Mouse (Mus musculus) CH12.LX (cell line): Measurements from ENCODE around the gene Scrt2. TPM values are rescaled to one million over a fixed set of nuclear protein-coding genes. Genes with fewer than 3 reads are reported as not detected.

Experiments used
- DNase-seq: peaks from one replicate; pipeline ENCODE4 v3.0.0-alpha.2; 2013; ENCODE audit errors: extremely low read depth
- H3K27ac ChIP-seq: 2 replicates; pipeline ENCODE4 v1.5.1; 2012; ENCODE audit warnings: low read depth, mild to moderate bottlenecking, control low read depth, moderate library complexity; ENCODE audit not compliant: insufficient read depth
- H3K27me3 ChIP-seq: replicated peaks from 2 replicates; pipeline ENCODE3; 2012; ENCODE audit warnings: inconsistent platforms
- H3K36me3 ChIP-seq, 2 experiments: replicated peaks in 1 of 2; 2 replicates each; pipeline versions ENCODE3 to v1.6.1; 2012; ENCODE audit warnings: inconsistent platforms in 1 of 2, low read length in 1 of 2, mild to moderate bottlenecking in 1 of 2, mixed read lengths in 1 of 2, moderate library complexity in 1 of 2; ENCODE audit not compliant: control insufficient read depth in 1 of 2, insufficient read depth in 1 of 2
- H3K4me1 ChIP-seq, 2 experiments: 2 replicates each; pipeline ENCODE4 v1.6.1; 2012; ENCODE audit warnings: inconsistent platforms in 1 of 2, moderate library complexity in 1 of 2; ENCODE audit not compliant: insufficient read depth in 2 of 2, control insufficient read depth in 1 of 2
- H3K4me2 ChIP-seq: 2 replicates; pipeline ENCODE4 v1.6.1; 2012; ENCODE audit warnings: low read depth, mild to moderate bottlenecking, control low read depth; ENCODE audit not compliant: poor library complexity, insufficient read depth, severe bottlenecking
- H3K4me3 ChIP-seq, 3 experiments: fragments of 150-350 bp in 1 of 3; sonication (generic) in 1 of 3; replicated peaks in 1 of 3; 2 replicates each; pipeline versions ENCODE3 to v1.5.1; 2011 to 2012; ENCODE audit warnings: low read depth in 2 of 3, low read length in 2 of 3, mild to moderate bottlenecking in 2 of 3, moderate library complexity in 2 of 3, control low read depth in 1 of 3, improper control_type of control experiment in 1 of 3, inconsistent platforms in 1 of 3, mixed read lengths in 1 of 3; ENCODE audit not compliant: poor library complexity in 1 of 3
- H3K79me2 ChIP-seq: replicated peaks from 2 replicates; pipeline ENCODE4 v1.6.1; 2012; ENCODE audit warnings: mild to moderate bottlenecking, moderate library complexity; ENCODE audit not compliant: control insufficient read depth, poor library complexity, insufficient read depth, severe bottlenecking; ENCODE audit errors: extremely low read depth
- H3K9ac ChIP-seq: 2 replicates; pipeline ENCODE4 v1.6.1; 2012; ENCODE audit warnings: low read depth, mild to moderate bottlenecking, control low read depth, moderate library complexity; ENCODE audit not compliant: insufficient read depth
- H3K9me3 ChIP-seq: replicated peaks from 2 replicates; pipeline ENCODE3; 2012; ENCODE audit warnings: low read length, inconsistent platforms, mixed read lengths
- BHLHE40 ChIP-seq: IDR thresholded peaks from 2 replicates; pipeline ENCODE4 v1.6.1; 2011; ENCODE audit warnings: mild to moderate bottlenecking, low read depth, low read length, improper control_type of control experiment
- CHD1 ChIP-seq: IDR thresholded peaks from 2 replicates; pipeline ENCODE4 v1.6.1; 2012; ENCODE audit warnings: low read depth, low read length, improper control_type of control experiment, inconsistent platforms
- CHD2 ChIP-seq: IDR thresholded peaks from 2 replicates; pipeline ENCODE4 v1.6.1; 2011; ENCODE audit warnings: low read length, improper control_type of control experiment
- CTCF ChIP-seq, 2 experiments: IDR thresholded peaks in 1 of 2; conservative IDR thresholded peaks in 1 of 2; 2 replicates each; pipeline ENCODE4 v1.5.1; 2011 to 2012; ENCODE audit warnings: low read depth in 2 of 2, low read length in 2 of 2, improper control_type of control experiment in 1 of 2, inconsistent platforms in 1 of 2, mild to moderate bottlenecking in 1 of 2, moderate library complexity in 1 of 2
- E2F4 ChIP-seq: IDR thresholded peaks from 2 replicates; pipeline ENCODE4 v1.6.1; 2011; ENCODE audit warnings: low read depth, low read length, improper control_type of control experiment; ENCODE audit not compliant: insufficient replicate concordance
- ELF1 ChIP-seq: IDR thresholded peaks from 2 replicates; pipeline ENCODE4 v1.6.1; 2014; ENCODE audit warnings: low read depth, mild to moderate bottlenecking, inconsistent platforms, low read length, improper control_type of control experiment
- EP300 ChIP-seq: IDR thresholded peaks from 2 replicates; pipeline ENCODE4 v1.6.1; 2011; ENCODE audit warnings: low read length, improper control_type of control experiment
- ETS1 ChIP-seq: conservative IDR thresholded peaks from 2 replicates; pipeline ENCODE4 v1.6.1; 2012; ENCODE audit warnings: low read depth, mild to moderate bottlenecking, inconsistent platforms, low read length, improper control_type of control experiment, moderate library complexity
- GABPA ChIP-seq: IDR thresholded peaks from 2 replicates; pipeline ENCODE4 v1.6.1; 2012; ENCODE audit warnings: low read depth, low read length, improper control_type of control experiment, inconsistent platforms; ENCODE audit not compliant: insufficient replicate concordance
- HCFC1 ChIP-seq: IDR thresholded peaks from 2 replicates; pipeline ENCODE4 v1.6.1; 2012; ENCODE audit warnings: low read depth, mild to moderate bottlenecking, inconsistent platforms, low read length, improper control_type of control experiment
- IRF4 ChIP-seq: IDR thresholded peaks from 2 replicates; pipeline ENCODE4 v1.6.1; 2014; ENCODE audit warnings: low read depth, mild to moderate bottlenecking, inconsistent platforms, low read length, improper control_type of control experiment
- JUN ChIP-seq: IDR thresholded peaks from 2 replicates; pipeline ENCODE4 v1.6.1; 2011; ENCODE audit warnings: low read depth, mild to moderate bottlenecking, low read length, improper control_type of control experiment, moderate library complexity; ENCODE audit not compliant: insufficient read depth
- JUND ChIP-seq: conservative IDR thresholded peaks from 2 replicates; pipeline ENCODE4 v1.6.1; 2011; ENCODE audit warnings: low read depth, low read length, improper control_type of control experiment
- KAT2A ChIP-seq: IDR thresholded peaks from 2 replicates; pipeline ENCODE4 v1.6.1; 2012; ENCODE audit warnings: low read length, improper control_type of control experiment, inconsistent platforms; ENCODE audit not compliant: insufficient replicate concordance
- MAFK ChIP-seq: IDR thresholded peaks from 2 replicates; pipeline ENCODE4 v1.6.1; 2011; ENCODE audit warnings: low read length, improper control_type of control experiment; ENCODE audit not compliant: insufficient replicate concordance
- MAX ChIP-seq: IDR thresholded peaks from 2 replicates; pipeline ENCODE4 v1.6.1; 2011; ENCODE audit warnings: low read length, improper control_type of control experiment
- MAZ ChIP-seq: IDR thresholded peaks from 2 replicates; pipeline ENCODE4 v1.6.1; 2012; ENCODE audit warnings: low read depth, mild to moderate bottlenecking, inconsistent platforms, low read length, improper control_type of control experiment, moderate library complexity
- MEF2A ChIP-seq: IDR thresholded peaks from 2 replicates; pipeline ENCODE4 v1.6.1; 2014; ENCODE audit warnings: low read depth, mild to moderate bottlenecking, inconsistent platforms, low read length, improper control_type of control experiment, borderline replicate concordance
- MYC ChIP-seq: IDR thresholded peaks from 2 replicates; pipeline ENCODE4 v1.6.1; 2011; ENCODE audit warnings: low read depth, mild to moderate bottlenecking, improper control_type of control experiment, low read length
- NELFE ChIP-seq: IDR thresholded peaks from 2 replicates; pipeline ENCODE4 v1.6.1; 2011; ENCODE audit warnings: low read depth, low read length, improper control_type of control experiment
- NRF1 ChIP-seq: IDR thresholded peaks from 2 replicates; pipeline ENCODE4 v1.6.1; 2014; ENCODE audit warnings: low read depth, mild to moderate bottlenecking, inconsistent platforms, low read length, improper control_type of control experiment, moderate library complexity
- POLR2AphosphoS2 ChIP-seq: IDR thresholded peaks from 2 replicates; pipeline ENCODE4 v1.6.1; 2011; ENCODE audit warnings: low read depth, low read length, improper control_type of control experiment
- RAD21 ChIP-seq: IDR thresholded peaks from 2 replicates; pipeline ENCODE4 v1.6.1; 2011; ENCODE audit warnings: low read depth, mild to moderate bottlenecking, low read length, improper control_type of control experiment, moderate library complexity
- RCOR1 ChIP-seq: conservative IDR thresholded peaks from 2 replicates; pipeline ENCODE4 v1.6.1; 2012; ENCODE audit warnings: low read depth, mild to moderate bottlenecking, inconsistent platforms, low read length, improper control_type of control experiment
- SIN3A ChIP-seq: IDR thresholded peaks from 2 replicates; pipeline ENCODE4 v1.6.1; 2012; ENCODE audit warnings: low read length, improper control_type of control experiment, inconsistent platforms
- SMC3 ChIP-seq: IDR thresholded peaks from 2 replicates; pipeline ENCODE4 v1.6.1; 2011; ENCODE audit warnings: low read depth, low read length, improper control_type of control experiment
- TBP ChIP-seq: conservative IDR thresholded peaks from 2 replicates; pipeline ENCODE4 v1.6.1; 2011; ENCODE audit warnings: low read depth, low read length, improper control_type of control experiment
- TCF12 ChIP-seq: IDR thresholded peaks from 2 replicates; pipeline ENCODE4 v1.6.1; 2014; ENCODE audit warnings: low read depth, mild to moderate bottlenecking, inconsistent platforms, low read length, improper control_type of control experiment
- UBTF ChIP-seq: IDR thresholded peaks from 2 replicates; pipeline ENCODE4 v1.6.1; 2012; ENCODE audit warnings: low read depth, mild to moderate bottlenecking, inconsistent platforms, low read length, improper control_type of control experiment, moderate library complexity
- USF1 ChIP-seq: IDR thresholded peaks from 2 replicates; pipeline ENCODE4 v1.6.1; 2014; ENCODE audit warnings: low read depth, mild to moderate bottlenecking, inconsistent platforms, low read length, improper control_type of control experiment
- USF2 ChIP-seq: conservative IDR thresholded peaks from 2 replicates; pipeline ENCODE4 v1.6.1; 2011; ENCODE audit warnings: low read depth, low read length, improper control_type of control experiment
- ZC3H11A ChIP-seq: IDR thresholded peaks from 2 replicates; pipeline ENCODE4 v1.6.1; 2012; ENCODE audit warnings: low read depth, mild to moderate bottlenecking, inconsistent platforms, low read length, improper control_type of control experiment
- ZMIZ1 ChIP-seq: IDR thresholded peaks from 2 replicates; pipeline ENCODE4 v1.6.1; 2012; ENCODE audit warnings: low read depth, mild to moderate bottlenecking, inconsistent platforms, low read length, improper control_type of control experiment
- ZNF384 ChIP-seq: IDR thresholded peaks from 2 replicates; pipeline ENCODE4 v1.6.1; 2012; ENCODE audit warnings: low read depth, low read length, improper control_type of control experiment, inconsistent platforms
- dilution Hi-C: fragments of 300-500 bp; cut with MboI; formaldehyde crosslinking; loops from 2 replicates; pipeline ENCODE4 v1.14.3; 2020; ENCODE audit warnings: low sequenced_read_pairs; ENCODE audit not compliant: extremely low pct_unique_long_range_greater_than_20kb, extremely low pct_ligation_motif_present
- in situ Hi-C: fragments of 300-500 bp; cut with MboI; formaldehyde crosslinking; loops from 3 replicates; pipeline ENCODE4 v1.14.3; 2019; ENCODE audit warnings: low sequenced_read_pairs, low pct_ligation_motif_present, low pct_unique_long_range_greater_than_20kb, mixed read lengths
- polyA plus RNA-seq: library from polyadenylated mRNA; unstranded; fragments of >175 nt; gene quantifications from 2 replicates; pipeline ENCODE4 v1.2.1, GENCODE M21; 2012; ENCODE audit warnings: low read depth; ENCODE audit not compliant: insufficient read length
- total RNA-seq, 2 experiments: library from RNA; depleted of rRNA; stranded (reverse); fragments of 300-350 nt in 1 of 2; fragments of >200 nt in 1 of 2; gene quantifications; 2 replicates each; pipeline ENCODE4 v1.2.3; 2012 to 2014

Scrt2 gene
- total and polyA plus RNA-seq, 3 experiments = not detected

- no peak overlapping the region for H3K4me2 ChIP-seq
- peaks cover 33% of the 10 kb centered on the region for H3K27me3 ChIP-seq
- dilution Hi-C loops = no loop called here
- H3K27ac ChIP-seq = no peak overlapping the region
- H3K4me1 ChIP-seq = peaks cover 14 to 35% of the 10 kb centered on the region in 2 experiments
- no peak for TF ChIP-seq CHD2
- in situ Hi-C loops = no loop called here
- no peak overlapping the region for H3K9ac ChIP-seq
- peak; percentile 55 for DNase-seq
- H3K4me3 ChIP-seq = no peak overlapping the region
- no peaks in the 10 kb centered on the region for H3K79me2 ChIP-seq
- H3K36me3 ChIP-seq = no peaks in the 10 kb centered on the region
- peaks cover 41% of the 10 kb centered on the region for H3K9me3 ChIP-seq
These were observed 31.0 kb upstream of the Scrt2 start for GRCm38 (mm10) chr2:152050316-152050715.

- Histone ChIP-seq H3K36me3 (no peaks in the 10 kb centered on the region), H3K4me3 (no peak overlapping the region), H3K9ac (no peak overlapping the region), H3K4me2 (peak overlapping the region; percentile 31), H3K79me2 (no peaks in the 10 kb centered on the region), H3K27me3 (peaks cover 45% of the 10 kb centered on the region), H3K27ac (no peak overlapping the region), H3K4me1 (peaks cover 22 to 44% of the 10 kb centered on the region in 2 experiments), H3K9me3 (peaks cover 34% of the 10 kb centered on the region)
- dilution Hi-C loops = no loop called here
- DNase-seq = peak; percentile 90
- in situ Hi-C loops = no loop called here
- peak; percentile 100 for TF ChIP-seq TCF12
- TF ChIP-seq RCOR1 = peak; percentile 96
- no peak for TF ChIP-seq GABPA
- no peak for TF ChIP-seq CTCF (conservative IDR thresholded peaks at IDR 0.05 in 1 of 2, IDR thresholded peaks at IDR 0.05 in 1 of 2; ENCODE audit: low read depth in 2 of 2, low read length in 2 of 2)
- peak; percentile 98 for TF ChIP-seq IRF4
- TF ChIP-seq JUND = peak; percentile 85
- TF ChIP-seq SMC3 = no peak; the same call in 1 of the 2 replicates
- no peak for TF ChIP-seq TBP
- TF ChIP-seq MAX = no peak
- no peak for TF ChIP-seq CHD1
- peak; percentile 77 for TF ChIP-seq BHLHE40
- no peak for TF ChIP-seq ZC3H11A
- no peak for TF ChIP-seq USF2
- TF ChIP-seq HCFC1 = peak; percentile 34; the same call in 1 of the 2 replicates
- no peak for TF ChIP-seq NRF1
- no peak; the same call in 1 of the 2 replicates for TF ChIP-seq RAD21
- TF ChIP-seq NELFE = no peak
- peak; percentile 91 for TF ChIP-seq MEF2A
- TF ChIP-seq ZMIZ1 = no peak
- no peak for TF ChIP-seq ZNF384
- TF ChIP-seq ETS1 = peak; percentile 86
- TF ChIP-seq E2F4 = no peak; the same call in 1 of the 2 replicates
- peak; percentile 37; the same call in 1 of the 2 replicates for TF ChIP-seq ELF1
- peak; percentile 48; the same call in 1 of the 2 replicates for TF ChIP-seq SIN3A
- TF ChIP-seq EP300 = peak; percentile 98
- no peak for TF ChIP-seq POLR2AphosphoS2
- TF ChIP-seq MAFK = no peak
- TF ChIP-seq JUN = peak; percentile 78
- TF ChIP-seq MAZ = peak; percentile 97
- TF ChIP-seq USF1 = no peak
- TF ChIP-seq MYC = no peak
- TF ChIP-seq UBTF = no peak
- TF ChIP-seq KAT2A = no peak
These were observed 29.3 kb upstream of the Scrt2 start for GRCm38 (mm10) chr2:152051985-152052384.
